Mouse (Mus musculus): Measurements from ENCODE around the gene Ccdc9b. TPM values are rescaled to one million over a fixed set of nuclear protein-coding genes. Genes with fewer than 3 reads are reported as not detected.

The Ccdc9b gene
- polyA plus RNA-seq, 1 experiment, result 0.80 TPM

GRCm38 (mm10) chr2:118731981-118732380 is 30.5 kb downstream of the Ccdc9b start:
- H3K27ac ChIP-seq (ENCODE audit: control insufficient read depth, insufficient read depth, low read depth, low read length), result no peak overlapping the region
- peaks cover 12% of the 10 kb centered on the region for H3K4me1 ChIP-seq (ENCODE audit: control insufficient read depth, insufficient read depth, low read length)
- no peak overlapping the region for H3K4me3 ChIP-seq (ENCODE audit: control insufficient read depth, low read depth, low read length)
- no peaks in the 10 kb centered on the region for H3K27me3 ChIP-seq (ENCODE audit: control insufficient read depth, insufficient read depth, low read length)
- TF ChIP-seq CTCF (IDR thresholded peaks at IDR 0.05; ENCODE audit: control insufficient read depth, insufficient read depth, insufficient replicate concordance, low read depth, low read length), result no peak
- no peak for TF ChIP-seq POLR2A (IDR thresholded peaks at IDR 0.05; ENCODE audit: control insufficient read depth, low read depth, low read length)
- no peaks in the 10 kb centered on the region for H3K36me3 ChIP-seq (ENCODE audit: control insufficient read depth, insufficient read depth, low read length)

DNA sequence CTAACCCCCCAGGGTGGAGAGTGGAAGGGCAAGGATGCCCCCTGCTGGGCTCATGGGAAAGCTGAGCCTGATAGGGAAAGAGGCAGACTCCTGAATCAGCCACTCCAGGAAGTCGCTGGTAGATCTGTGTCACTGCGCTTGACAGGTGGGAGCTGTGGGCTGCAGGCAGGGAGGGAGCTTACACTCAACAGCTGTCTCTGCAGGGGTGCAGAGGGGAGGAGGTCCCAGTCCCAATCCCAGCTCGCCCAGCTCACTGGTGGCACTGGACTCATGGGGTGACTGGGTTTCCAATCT is 31.9 kb downstream of the Ccdc9b start:
- Histone ChIP-seq H3K4me1 (ENCODE audit: control insufficient read depth, insufficient read depth, low read length) (peaks cover 12% of the 10 kb centered on the region), H3K27me3 (ENCODE audit: control insufficient read depth, insufficient read depth, low read length) (no peaks in the 10 kb centered on the region), H3K4me3 (ENCODE audit: control insufficient read depth, low read depth, low read length) (no peak overlapping the region), H3K27ac (ENCODE audit: control insufficient read depth, insufficient read depth, low read depth, low read length) (no peak overlapping the region), H3K36me3 (ENCODE audit: control insufficient read depth, insufficient read depth, low read length) (no peaks in the 10 kb centered on the region)
- TF ChIP-seq CTCF (IDR thresholded peaks at IDR 0.05; ENCODE audit: control insufficient read depth, insufficient read depth, insufficient replicate concordance, low read depth, low read length) (peak; percentile 51; the same call in 1 of the 2 replicates), POLR2A (IDR thresholded peaks at IDR 0.05; ENCODE audit: control insufficient read depth, low read depth, low read length) (no peak)

DNA sequence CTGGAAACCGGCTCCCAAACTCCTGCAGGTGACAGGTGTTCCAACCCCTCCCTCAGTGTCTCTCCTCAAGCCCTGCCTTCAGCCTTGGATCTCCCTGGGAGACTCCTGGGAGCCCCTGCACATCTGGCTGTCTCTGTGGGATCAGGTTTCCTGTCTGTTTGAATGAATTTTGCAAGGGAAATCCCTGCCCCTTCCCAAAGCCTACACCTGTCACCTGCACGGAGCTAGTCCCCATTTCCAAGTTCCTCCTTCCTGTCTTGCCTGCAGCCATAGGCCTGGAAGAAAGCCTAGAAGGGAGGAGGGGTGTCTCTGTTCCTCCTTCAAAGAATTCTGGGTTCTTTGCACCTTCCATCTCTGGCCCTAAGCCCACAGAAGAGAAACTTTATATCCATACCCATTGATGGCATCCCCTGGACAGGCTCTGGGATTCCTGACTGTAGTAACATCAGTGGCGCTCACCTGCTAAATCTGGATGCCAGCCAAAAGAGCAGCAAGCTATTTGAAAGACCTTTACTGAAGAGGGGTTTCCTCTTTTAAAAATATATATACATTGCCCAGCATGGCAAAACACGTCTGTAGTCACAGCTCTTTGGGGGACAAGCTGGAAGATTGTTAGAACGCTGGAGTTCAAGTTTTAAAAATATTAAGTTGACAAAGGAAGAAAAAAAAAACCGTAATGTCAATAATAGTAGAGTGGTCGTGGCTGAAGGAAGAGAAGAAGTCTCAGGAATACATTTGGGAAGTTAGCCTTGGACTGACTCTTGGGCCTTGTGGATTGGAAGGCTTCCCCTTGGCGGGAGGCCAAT is 32.4 kb downstream of the Ccdc9b start:
- Histone ChIP-seq H3K27me3 (ENCODE audit: control insufficient read depth, insufficient read depth, low read length) (no peaks in the 10 kb centered on the region), H3K36me3 (ENCODE audit: control insufficient read depth, insufficient read depth, low read length) (no peaks in the 10 kb centered on the region), H3K27ac (ENCODE audit: control insufficient read depth, insufficient read depth, low read depth, low read length) (no peak overlapping the region), H3K4me3 (ENCODE audit: control insufficient read depth, low read depth, low read length) (no peak overlapping the region), H3K4me1 (ENCODE audit: control insufficient read depth, insufficient read depth, low read length) (peaks cover 15% of the 10 kb centered on the region)
- TF ChIP-seq POLR2A (IDR thresholded peaks at IDR 0.05; ENCODE audit: control insufficient read depth, low read depth, low read length) (no peak), CTCF (IDR thresholded peaks at IDR 0.05; ENCODE audit: control insufficient read depth, insufficient read depth, insufficient replicate concordance, low read depth, low read length) (no peak)

DNA sequence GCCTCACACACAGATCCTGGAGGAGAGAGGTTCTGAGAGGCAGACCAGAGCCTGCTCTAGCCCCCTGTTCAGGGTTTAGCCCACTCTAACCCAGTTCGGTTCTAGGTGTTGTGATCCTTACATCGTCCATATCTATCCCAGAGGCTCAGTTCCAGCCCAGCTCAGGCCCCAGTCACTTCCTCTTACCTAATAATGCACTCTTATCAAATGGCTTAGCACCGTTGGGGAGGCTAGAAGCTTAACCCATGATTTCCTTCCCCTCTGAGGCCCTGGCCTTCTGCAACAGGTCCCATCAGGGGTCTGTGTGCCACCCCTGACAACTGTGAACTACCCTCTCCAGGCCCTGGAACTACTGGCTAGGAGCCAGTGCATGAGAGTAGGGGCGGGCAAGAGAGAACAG is 33.3 kb downstream of the Ccdc9b start:
- TF ChIP-seq CTCF (IDR thresholded peaks at IDR 0.05; ENCODE audit: control insufficient read depth, insufficient read depth, insufficient replicate concordance, low read depth, low read length) (no peak), POLR2A (IDR thresholded peaks at IDR 0.05; ENCODE audit: control insufficient read depth, low read depth, low read length) (no peak)
- H3K27me3 ChIP-seq (ENCODE audit: control insufficient read depth, insufficient read depth, low read length), result no peaks in the 10 kb centered on the region
- peaks cover 15% of the 10 kb centered on the region for H3K4me1 ChIP-seq (ENCODE audit: control insufficient read depth, insufficient read depth, low read length)
- no peak overlapping the region for H3K4me3 ChIP-seq (ENCODE audit: control insufficient read depth, low read depth, low read length)
- H3K36me3 ChIP-seq (ENCODE audit: control insufficient read depth, insufficient read depth, low read length), result no peaks in the 10 kb centered on the region
- H3K27ac ChIP-seq (ENCODE audit: control insufficient read depth, insufficient read depth, low read depth, low read length), result no peak overlapping the region

GRCm38 (mm10) chr2:118728337-118728736 is 34.1 kb downstream of the Ccdc9b start, which contains the start of gene Plcb2:
Plcb2 (minus strand) TSS chr2:118728438.
- Histone ChIP-seq H3K27ac (ENCODE audit: control insufficient read depth, insufficient read depth, low read depth, low read length) (no peak within 1 kb of the TSS), H3K4me1 (ENCODE audit: control insufficient read depth, insufficient read depth, low read length) (peaks cover 18% of the 10 kb centered on the region), H3K4me3 (ENCODE audit: control insufficient read depth, low read depth, low read length) (no peak within 1 kb of the TSS), H3K36me3 (ENCODE audit: control insufficient read depth, insufficient read depth, low read length) (no peaks in the 10 kb centered on the region), H3K27me3 (ENCODE audit: control insufficient read depth, insufficient read depth, low read length) (no peaks in the 10 kb centered on the region)
- TF ChIP-seq POLR2A (IDR thresholded peaks at IDR 0.05; ENCODE audit: control insufficient read depth, low read depth, low read length) (no peak), CTCF (IDR thresholded peaks at IDR 0.05; ENCODE audit: control insufficient read depth, insufficient read depth, insufficient replicate concordance, low read depth, low read length) (no peak)

- Histone ChIP-seq H3K27ac (ENCODE audit: control insufficient read depth, insufficient read depth, low read depth, low read length) (no peak overlapping the region), H3K4me3 (ENCODE audit: control insufficient read depth, low read depth, low read length) (no peak overlapping the region), H3K36me3 (ENCODE audit: control insufficient read depth, insufficient read depth, low read length) (no peaks in the 10 kb centered on the region), H3K27me3 (ENCODE audit: control insufficient read depth, insufficient read depth, low read length) (no peaks in the 10 kb centered on the region), H3K4me1 (ENCODE audit: control insufficient read depth, insufficient read depth, low read length) (peaks cover 18% of the 10 kb centered on the region)
- no peak for TF ChIP-seq CTCF (IDR thresholded peaks at IDR 0.05; ENCODE audit: control insufficient read depth, insufficient read depth, insufficient replicate concordance, low read depth, low read length)
- no peak for TF ChIP-seq POLR2A (IDR thresholded peaks at IDR 0.05; ENCODE audit: control insufficient read depth, low read depth, low read length)
Measured at GRCm38 (mm10) chr2:118727911-118728310, 34.5 kb downstream of the Ccdc9b start.

DNA sequence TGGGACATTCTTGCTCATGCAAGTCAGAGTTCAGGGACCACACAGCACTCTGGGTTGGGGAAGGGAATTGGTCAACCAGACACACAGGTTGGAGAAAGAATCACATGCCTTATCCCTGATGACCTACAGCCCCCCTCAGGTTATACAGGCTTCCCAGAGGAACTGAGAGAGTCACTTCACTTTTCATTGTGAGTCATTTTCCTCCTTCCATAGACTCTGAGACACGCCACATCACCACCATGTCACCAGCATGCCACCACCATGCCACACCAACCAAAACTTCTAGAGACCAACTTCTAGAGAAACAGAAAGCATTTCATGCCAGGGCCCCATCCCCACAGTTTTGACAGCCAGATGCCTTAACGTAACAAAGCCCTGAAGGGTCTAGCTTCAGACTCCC is 35.6 kb downstream of the Ccdc9b start:
- H3K4me3 ChIP-seq (ENCODE audit: control insufficient read depth, low read depth, low read length), result no peak overlapping the region
- no peaks in the 10 kb centered on the region for H3K36me3 ChIP-seq (ENCODE audit: control insufficient read depth, insufficient read depth, low read length)
- TF ChIP-seq CTCF (IDR thresholded peaks at IDR 0.05; ENCODE audit: control insufficient read depth, insufficient read depth, insufficient replicate concordance, low read depth, low read length) (no peak), POLR2A (IDR thresholded peaks at IDR 0.05; ENCODE audit: control insufficient read depth, low read depth, low read length) (no peak)
- H3K27ac ChIP-seq (ENCODE audit: control insufficient read depth, insufficient read depth, low read depth, low read length), result no peak overlapping the region
- H3K4me1 ChIP-seq (ENCODE audit: control insufficient read depth, insufficient read depth, low read length), result peaks cover 18% of the 10 kb centered on the region
- H3K27me3 ChIP-seq (ENCODE audit: control insufficient read depth, insufficient read depth, low read length), result no peaks in the 10 kb centered on the region

Measured in testis, adult 2 months (tissue).